Mouse (Mus musculus): ENCODE results near the gene Prkag3. TPM values are rescaled to one million over a fixed set of nuclear protein-coding genes. Genes with fewer than 3 reads are reported as not detected.

Prkag3 gene
- total and polyA plus RNA-seq, 2 experiments from 2014 or later: not detected

- H3K27me3 ChIP-seq (ENCODE audit: insufficient read depth, low read length): no peaks in the 10 kb centered on the region
- peak; percentile 34 for TF ChIP-seq CTCF (IDR thresholded peaks at IDR 0.05; ENCODE audit: low read depth)
- H3K9ac ChIP-seq: no peak overlapping the region
- H3K4me2 ChIP-seq (ENCODE audit: low read depth): no peak overlapping the region
- no peak overlapping the region for H3K27ac ChIP-seq (ENCODE audit: low read depth, low read length)
- WGBS: 80% methylated on average over 2 of the region's 2 CpGs
- no peak for DNase-seq
- no peak for ATAC-seq
- no peaks in the 10 kb centered on the region for H3K9me3 ChIP-seq (ENCODE audit: low read length)
- H3K4me3 ChIP-seq (ENCODE audit: low read depth, low read length): no peak overlapping the region
- H3K4me1 ChIP-seq (ENCODE audit: insufficient read depth): no peaks in the 10 kb centered on the region
- no peaks in the 10 kb centered on the region for H3K36me3 ChIP-seq (ENCODE audit: insufficient read depth)
These were observed 25.3 kb downstream of the Prkag3 start for GRCm38 (mm10) chr1:74723748-74724147.

GRCm38 (mm10) chr1:74721657-74722056 lies 27.4 kb downstream of the Prkag3 start:
- no peak for ATAC-seq
- DNase-seq: no peak
- Histone ChIP-seq H3K27ac (ENCODE audit: low read depth, low read length) (no peak overlapping the region), H3K27me3 (ENCODE audit: insufficient read depth, low read length) (no peaks in the 10 kb centered on the region), H3K9ac (no peak overlapping the region), H3K4me2 (ENCODE audit: low read depth) (no peak overlapping the region), H3K4me3 (ENCODE audit: low read depth, low read length) (no peak overlapping the region), H3K4me1 (ENCODE audit: insufficient read depth) (no peaks in the 10 kb centered on the region), H3K9me3 (ENCODE audit: low read length) (no peaks in the 10 kb centered on the region), H3K36me3 (ENCODE audit: insufficient read depth) (no peaks in the 10 kb centered on the region)
- TF ChIP-seq CTCF (IDR thresholded peaks at IDR 0.05; ENCODE audit: low read depth): no peak
- 79% methylated on average over 6 of the region's 6 CpGs for WGBS

- Histone ChIP-seq H3K27me3 (ENCODE audit: insufficient read depth, low read length) (no peaks in the 10 kb centered on the region), H3K9ac (no peak overlapping the region), H3K36me3 (ENCODE audit: insufficient read depth) (no peaks in the 10 kb centered on the region), H3K9me3 (ENCODE audit: low read length) (no peaks in the 10 kb centered on the region), H3K4me3 (ENCODE audit: low read depth, low read length) (no peak overlapping the region), H3K27ac (ENCODE audit: low read depth, low read length) (no peak overlapping the region), H3K4me2 (ENCODE audit: low read depth) (no peak overlapping the region), H3K4me1 (ENCODE audit: insufficient read depth) (no peaks in the 10 kb centered on the region)
- ATAC-seq (no peak), DNase-seq (no peak)
- 79% methylated on average over 3 of the region's 3 CpGs for WGBS
- no peak for TF ChIP-seq CTCF (IDR thresholded peaks at IDR 0.05; ENCODE audit: low read depth)
These were observed 29.7 kb downstream of the Prkag3 start for GRCm38 (mm10) chr1:74719281-74719680.

GRCm38 (mm10) chr1:74718113-74718512 lies 30.9 kb downstream of the Prkag3 start:
- Histone ChIP-seq H3K4me1 (ENCODE audit: insufficient read depth) (peaks cover 4% of the 10 kb centered on the region; the same call in 1 of the 2 replicates), H3K4me2 (ENCODE audit: low read depth) (no peak overlapping the region), H3K27me3 (ENCODE audit: insufficient read depth, low read length) (no peaks in the 10 kb centered on the region; the same call in 1 of the 2 replicates), H3K36me3 (ENCODE audit: insufficient read depth) (no peaks in the 10 kb centered on the region), H3K4me3 (ENCODE audit: low read depth, low read length) (no peak overlapping the region), H3K9me3 (ENCODE audit: low read length) (no peaks in the 10 kb centered on the region), H3K9ac (no peak overlapping the region), H3K27ac (ENCODE audit: low read depth, low read length) (no peak overlapping the region)
- no peak for DNase-seq
- no peak for TF ChIP-seq CTCF (IDR thresholded peaks at IDR 0.05; ENCODE audit: low read depth)
- no peak for ATAC-seq
- 92% methylated on average over 8 of the region's 8 CpGs for WGBS

- Histone ChIP-seq H3K9me3 (ENCODE audit: low read length) (no peaks in the 10 kb centered on the region), H3K36me3 (ENCODE audit: insufficient read depth) (no peaks in the 10 kb centered on the region), H3K9ac (no peak overlapping the region), H3K27ac (ENCODE audit: low read depth, low read length) (no peak overlapping the region), H3K4me2 (ENCODE audit: low read depth) (no peak overlapping the region), H3K4me1 (ENCODE audit: insufficient read depth) (peaks cover 5% of the 10 kb centered on the region; the same call in 1 of the 2 replicates), H3K4me3 (ENCODE audit: low read depth, low read length) (no peak overlapping the region), H3K27me3 (ENCODE audit: insufficient read depth, low read length) (peaks cover 5% of the 10 kb centered on the region; the same call in 1 of the 2 replicates)
- ATAC-seq (no peak), DNase-seq (no peak)
- TF ChIP-seq CTCF (IDR thresholded peaks at IDR 0.05; ENCODE audit: low read depth): no peak
- WGBS: 90% methylated on average over 6 of the region's 6 CpGs
These were observed 33.1 kb downstream of the Prkag3 start for GRCm38 (mm10) chr1:74715886-74716285.

GRCm38 (mm10) chr1:74715468-74715867 lies 33.6 kb downstream of the Prkag3 start:
- H3K4me3 ChIP-seq (ENCODE audit: low read depth, low read length): no peak overlapping the region
- H3K9me3 ChIP-seq (ENCODE audit: low read length): no peaks in the 10 kb centered on the region
- TF ChIP-seq CTCF (IDR thresholded peaks at IDR 0.05; ENCODE audit: low read depth): no peak
- DNase-seq (no peak), ATAC-seq (no peak)
- no peak overlapping the region for H3K4me2 ChIP-seq (ENCODE audit: low read depth)
- no peak overlapping the region for H3K9ac ChIP-seq
- 81% methylated on average over 5 of the region's 5 CpGs for WGBS
- no peak overlapping the region for H3K27ac ChIP-seq (ENCODE audit: low read depth, low read length)
- H3K4me1 ChIP-seq (ENCODE audit: insufficient read depth): peaks cover 5% of the 10 kb centered on the region; the same call in 1 of the 2 replicates
- H3K27me3 ChIP-seq (ENCODE audit: insufficient read depth, low read length): peaks cover 5% of the 10 kb centered on the region; the same call in 1 of the 2 replicates
- H3K36me3 ChIP-seq (ENCODE audit: insufficient read depth): no peaks in the 10 kb centered on the region

- TF ChIP-seq CTCF (IDR thresholded peaks at IDR 0.05; ENCODE audit: low read depth): no peak
- H3K4me1 ChIP-seq (ENCODE audit: insufficient read depth): peaks cover 5% of the 10 kb centered on the region; the same call in 1 of the 2 replicates
- ATAC-seq (no peak), DNase-seq (no peak)
- H3K9ac ChIP-seq: no peak overlapping the region
- no peak overlapping the region for H3K4me2 ChIP-seq (ENCODE audit: low read depth)
- H3K4me3 ChIP-seq (ENCODE audit: low read depth, low read length): no peak overlapping the region
- H3K27ac ChIP-seq (ENCODE audit: low read depth, low read length): no peak overlapping the region
- no peaks in the 10 kb centered on the region for H3K36me3 ChIP-seq (ENCODE audit: insufficient read depth)
- peaks cover 5% of the 10 kb centered on the region; the same call in 1 of the 2 replicates for H3K27me3 ChIP-seq (ENCODE audit: insufficient read depth, low read length)
- 49% methylated on average over 2 of the region's 2 CpGs for WGBS
- no peaks in the 10 kb centered on the region for H3K9me3 ChIP-seq (ENCODE audit: low read length)
These were observed 34.1 kb downstream of the Prkag3 start for GRCm38 (mm10) chr1:74714967-74715366.

Data from forebrain, postnatal 0 days (tissue).